Mouse (Mus musculus): Measurements from ENCODE around the gene Olfr26. TPM values are rescaled to one million over a fixed set of nuclear protein-coding genes. Genes with fewer than 3 reads are reported as not detected.
"Not testable (repeated sequence)": the region's sequence is repeated elsewhere in the genome, so short reads cannot be mapped to it uniquely, and the experiment has no call there.

Olfr26 gene
- not detected in 2 replicates for polyA plus RNA-seq (2014; fragmentation: Nextera tagmentation; extraction: Ambion mirVana)

DNA sequence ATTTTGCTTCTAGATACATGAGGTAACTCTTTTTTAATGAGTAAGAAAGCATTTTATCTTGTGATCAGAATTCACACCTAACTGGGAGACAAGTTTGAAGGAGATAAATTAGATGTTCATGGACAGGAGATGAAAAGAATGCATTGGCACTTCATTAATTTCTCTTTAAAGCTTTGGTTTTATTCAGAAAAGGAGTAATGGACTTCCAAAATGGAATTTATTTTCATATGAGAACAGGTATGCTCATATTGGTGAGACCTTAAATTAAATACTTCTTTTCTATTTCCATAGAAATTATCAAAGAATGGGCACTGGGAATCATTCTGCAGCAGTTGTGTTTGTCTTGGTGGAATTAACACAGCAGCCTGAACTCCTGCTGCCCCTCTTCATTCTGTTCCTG is at the start of gene Olfr26:
Olfr26 (plus strand) TSS at position 301 of the 400 bp plus-strand sequence.
- no peak within 1 kb of the TSS for H3K4me3 ChIP-seq (ENCODE audit: low read depth, low read length)
- no peak within 1 kb of the TSS for H3K27ac ChIP-seq (replicated peaks; ENCODE audit: low read depth, low read length)
- H3K9ac ChIP-seq (ENCODE audit: low read depth, low read length) = no peak within 1 kb of the TSS
- no peak within 1 kb of the TSS for H3K4me2 ChIP-seq (ENCODE audit: low read depth, low read length)
- no peaks in the 10 kb centered on the region for H3K9me3 ChIP-seq (ENCODE audit: control insufficient read depth, low read length)
- DNase-seq (ENCODE audit: low spot score) (no peak), ATAC-seq (ENCODE audit: low read depth) (no peak)
- H3K27me3 ChIP-seq (replicated peaks; ENCODE audit: control insufficient read depth, insufficient read depth, low read length) = no peaks in the 10 kb centered on the region
- H3K36me3 ChIP-seq (ENCODE audit: control insufficient read depth, insufficient read depth, low read length) = no peaks in the 10 kb centered on the region
- no peaks in the 10 kb centered on the region for H3K4me1 ChIP-seq (ENCODE audit: control insufficient read depth, insufficient read depth, low read length)

DNA sequence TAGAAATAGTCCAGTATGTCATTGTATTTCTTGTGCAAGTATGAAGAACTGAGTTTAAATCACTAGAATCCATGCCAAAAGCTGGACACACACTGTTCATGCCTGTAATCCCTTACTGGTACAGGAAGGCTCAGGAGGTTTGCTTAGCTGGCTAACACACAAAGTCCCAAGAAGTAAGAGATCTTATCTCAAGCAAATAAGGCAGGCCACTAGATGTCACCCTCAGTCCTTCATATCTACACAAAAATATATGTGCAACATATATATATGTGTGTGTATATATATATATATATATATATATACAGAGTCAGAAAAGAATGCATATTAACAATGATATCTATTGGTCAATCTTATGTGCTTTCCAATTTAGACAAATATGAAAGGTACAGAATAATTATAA is 49.2 kb upstream of the Olfr26 start:
- Histone ChIP-seq H3K4me2 (ENCODE audit: low read depth, low read length) (no peak overlapping the region), H3K27ac (replicated peaks; ENCODE audit: low read depth, low read length) (no peak overlapping the region), H3K9ac (ENCODE audit: low read depth, low read length) (no peak overlapping the region), H3K4me1 (ENCODE audit: control insufficient read depth, insufficient read depth, low read length) (no peaks in the 10 kb centered on the region), H3K36me3 (ENCODE audit: control insufficient read depth, insufficient read depth, low read length) (no peaks in the 10 kb centered on the region), H3K27me3 (replicated peaks; ENCODE audit: control insufficient read depth, insufficient read depth, low read length) (no peaks in the 10 kb centered on the region), H3K4me3 (ENCODE audit: low read depth, low read length) (no peak overlapping the region), H3K9me3 (ENCODE audit: control insufficient read depth, low read length) (no peaks in the 10 kb centered on the region)
- DNase-seq (ENCODE audit: low spot score) (peak; percentile 29), ATAC-seq (ENCODE audit: low read depth) (no peak)

DNA sequence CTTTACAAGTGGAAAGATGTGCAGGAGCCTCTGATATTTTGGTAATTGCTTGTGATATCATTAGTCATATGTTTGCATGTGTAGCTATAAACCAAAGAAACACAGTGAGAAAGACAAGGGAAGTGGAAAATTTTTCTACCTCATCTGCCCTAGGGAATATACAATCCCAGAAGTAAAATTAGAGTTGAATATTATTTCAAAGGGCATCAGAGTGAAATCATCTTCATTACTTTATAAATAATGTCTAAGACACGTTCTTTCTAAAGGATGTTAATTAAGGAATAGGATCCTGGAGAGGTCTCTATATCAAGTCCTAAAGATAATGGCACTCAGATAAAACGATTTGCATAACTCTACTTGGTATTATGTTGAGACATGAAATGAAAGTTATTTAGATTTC is 40.5 kb upstream of the Olfr26 start, which contains the start of gene Olfr922:
Olfr922 (plus strand) TSS at position 301 of the 400 bp plus-strand sequence.
- 64% methylated on average over 2 of the region's 2 CpGs for WGBS
- Histone ChIP-seq H3K9ac (ENCODE audit: low read depth, low read length) (no peak within 1 kb of the TSS), H3K27me3 (replicated peaks; ENCODE audit: control insufficient read depth, insufficient read depth, low read length) (no peaks in the 10 kb centered on the region), H3K4me2 (ENCODE audit: low read depth, low read length) (no peak within 1 kb of the TSS), H3K4me3 (ENCODE audit: low read depth, low read length) (no peak within 1 kb of the TSS), H3K9me3 (ENCODE audit: control insufficient read depth, low read length) (no peaks in the 10 kb centered on the region), H3K36me3 (ENCODE audit: control insufficient read depth, insufficient read depth, low read length) (no peaks in the 10 kb centered on the region), H3K27ac (replicated peaks; ENCODE audit: low read depth, low read length) (no peak within 1 kb of the TSS), H3K4me1 (ENCODE audit: control insufficient read depth, insufficient read depth, low read length) (no peaks in the 10 kb centered on the region)
- ATAC-seq (ENCODE audit: low read depth) (no peak), DNase-seq (ENCODE audit: low spot score) (no peak)

DNA sequence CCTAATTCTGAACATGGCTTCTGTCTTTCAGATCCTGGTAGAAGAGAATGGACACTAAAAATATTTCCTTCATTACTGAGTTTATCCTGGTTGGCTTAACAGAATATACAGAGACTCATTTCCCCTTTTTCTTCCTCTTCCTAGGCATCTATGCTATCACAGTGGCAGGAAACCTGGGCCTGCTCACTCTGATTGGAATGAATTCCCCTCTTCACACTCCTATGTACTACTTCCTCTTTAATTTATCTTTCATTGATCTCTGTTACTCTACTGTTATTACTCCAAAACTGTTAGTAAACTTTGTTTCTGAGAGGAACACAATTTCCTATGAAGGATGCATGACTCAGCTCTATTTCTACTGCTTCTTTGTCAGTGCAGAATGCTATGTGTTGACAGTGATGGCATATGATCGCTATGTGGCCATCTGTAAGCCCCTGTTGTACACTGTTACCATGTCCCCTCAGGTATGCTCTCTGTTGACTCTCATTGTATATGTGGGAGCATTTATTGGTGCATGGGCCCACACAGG is 39.3 kb upstream of the Olfr26 start:
- no peak for ATAC-seq (ENCODE audit: low read depth)
- H3K4me3 ChIP-seq (ENCODE audit: low read depth, low read length) = no peak overlapping the region
- DNase-seq (ENCODE audit: low spot score) = no peak
- H3K4me2 ChIP-seq (ENCODE audit: low read depth, low read length) = no peak overlapping the region
- H3K36me3 ChIP-seq (ENCODE audit: control insufficient read depth, insufficient read depth, low read length) = no peaks in the 10 kb centered on the region
- H3K27ac ChIP-seq (replicated peaks; ENCODE audit: low read depth, low read length) = no peak overlapping the region
- no peaks in the 10 kb centered on the region for H3K4me1 ChIP-seq (ENCODE audit: control insufficient read depth, insufficient read depth, low read length)
- 83% methylated on average over 1 of the region's 1 CpGs for WGBS
- no peaks in the 10 kb centered on the region for H3K9me3 ChIP-seq (ENCODE audit: control insufficient read depth, low read length)
- no peaks in the 10 kb centered on the region for H3K27me3 ChIP-seq (replicated peaks; ENCODE audit: control insufficient read depth, insufficient read depth, low read length)
- no peak overlapping the region for H3K9ac ChIP-seq (ENCODE audit: low read depth, low read length)

DNA sequence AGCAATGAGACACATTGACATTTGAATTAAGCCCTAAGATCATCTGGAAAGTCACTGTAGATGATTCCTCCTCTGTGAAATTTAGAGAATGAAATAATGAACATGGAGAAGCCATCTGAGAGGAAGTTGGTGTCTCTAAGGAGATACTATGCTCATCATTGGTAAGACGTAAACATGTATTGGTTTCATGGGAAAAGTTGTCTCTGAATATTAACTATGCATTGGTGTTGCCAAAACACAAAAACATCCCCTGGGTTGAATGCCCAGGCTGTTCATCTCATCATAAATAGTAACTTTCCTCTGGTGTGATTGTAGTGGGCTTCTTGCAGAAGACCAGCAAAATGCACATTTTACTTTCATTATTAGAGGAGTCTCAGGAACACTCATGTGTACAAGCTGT is 28.6 kb upstream of the Olfr26 start, which contains the start of gene Olfr923:
Olfr923 (plus strand) TSS at position 301 of the 400 bp plus-strand sequence.
- no peak for DNase-seq (ENCODE audit: low spot score)
- Histone ChIP-seq H3K4me1 (ENCODE audit: control insufficient read depth, insufficient read depth, low read length) (no peaks in the 10 kb centered on the region), H3K4me3 (ENCODE audit: low read depth, low read length) (no peak within 1 kb of the TSS), H3K27ac (replicated peaks; ENCODE audit: low read depth, low read length) (no peak within 1 kb of the TSS), H3K9me3 (ENCODE audit: control insufficient read depth, low read length) (no peaks in the 10 kb centered on the region), H3K9ac (ENCODE audit: low read depth, low read length) (no peak within 1 kb of the TSS), H3K4me2 (ENCODE audit: low read depth, low read length) (no peak within 1 kb of the TSS), H3K36me3 (ENCODE audit: control insufficient read depth, insufficient read depth, low read length) (no peaks in the 10 kb centered on the region), H3K27me3 (replicated peaks; ENCODE audit: control insufficient read depth, insufficient read depth, low read length) (no peaks in the 10 kb centered on the region)
- no peak for ATAC-seq (ENCODE audit: low read depth)
- WGBS = 80% methylated on average over 1 of the region's 1 CpGs

DNA sequence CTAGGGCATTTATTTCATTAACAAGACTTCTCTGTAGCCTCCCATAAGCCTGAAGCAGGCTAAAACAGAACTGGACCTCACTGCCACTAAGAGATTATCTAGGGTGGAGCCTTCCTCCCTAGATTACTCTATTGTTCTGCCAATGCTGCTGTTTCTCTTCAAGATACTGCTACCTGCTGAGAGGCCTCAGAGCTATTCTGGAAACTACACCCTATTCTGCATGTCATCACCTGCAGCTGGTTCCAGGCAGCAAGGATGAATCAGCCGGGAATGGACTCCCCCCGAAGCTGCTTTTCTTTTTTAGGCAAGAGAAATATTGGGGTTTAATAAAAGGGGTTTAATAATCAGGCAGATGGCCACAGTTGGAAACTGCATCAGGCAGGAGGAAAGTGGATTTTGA is 21.8 kb upstream of the Olfr26 start:
- Histone ChIP-seq H3K9me3 (ENCODE audit: control insufficient read depth, low read length) (no peaks in the 10 kb centered on the region), H3K4me1 (ENCODE audit: control insufficient read depth, insufficient read depth, low read length) (no peaks in the 10 kb centered on the region), H3K9ac (ENCODE audit: low read depth, low read length) (no peak overlapping the region), H3K27ac (replicated peaks; ENCODE audit: low read depth, low read length) (no peak overlapping the region), H3K36me3 (ENCODE audit: control insufficient read depth, insufficient read depth, low read length) (no peaks in the 10 kb centered on the region), H3K4me2 (ENCODE audit: low read depth, low read length) (no peak overlapping the region), H3K27me3 (replicated peaks; ENCODE audit: control insufficient read depth, insufficient read depth, low read length) (no peaks in the 10 kb centered on the region), H3K4me3 (ENCODE audit: low read depth, low read length) (no peak overlapping the region)
- DNase-seq (ENCODE audit: low spot score) = no peak
- WGBS = 82% methylated on average over 2 of the region's 2 CpGs
- ATAC-seq (ENCODE audit: low read depth) = no peak

DNA sequence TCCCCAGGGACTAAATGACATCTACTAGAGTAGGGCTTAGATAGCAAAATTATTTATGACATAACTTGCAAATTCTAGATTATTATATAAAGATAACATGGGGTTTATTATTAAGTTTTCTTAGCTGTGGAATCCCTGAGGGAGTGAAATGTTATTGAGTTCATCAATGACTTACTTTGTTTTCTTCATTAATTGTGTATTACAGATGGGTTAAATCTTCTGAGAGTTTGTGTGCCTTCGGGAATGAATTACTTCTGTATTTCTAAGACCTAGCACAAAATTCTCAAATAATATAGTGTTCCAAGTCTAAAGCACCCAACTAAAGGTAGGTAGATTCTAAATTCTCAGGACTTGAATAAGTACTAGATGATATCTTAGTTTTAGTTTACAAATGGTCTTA is 10.7 kb upstream of the Olfr26 start, which contains the start of gene Olfr924:
Olfr924 (plus strand) TSS at position 301 of the 400 bp plus-strand sequence.
- H3K9me3 ChIP-seq (ENCODE audit: control insufficient read depth, low read length) = no peaks in the 10 kb centered on the region
- DNase-seq (ENCODE audit: low spot score) (no peak), ATAC-seq (ENCODE audit: low read depth) (no peak)
- WGBS = 78% methylated on average over 1 of the region's 1 CpGs
- H3K4me3 ChIP-seq (ENCODE audit: low read depth, low read length) = no peak within 1 kb of the TSS
- no peaks in the 10 kb centered on the region for H3K36me3 ChIP-seq (ENCODE audit: control insufficient read depth, insufficient read depth, low read length)
- H3K4me1 ChIP-seq (ENCODE audit: control insufficient read depth, insufficient read depth, low read length) = no peaks in the 10 kb centered on the region
- no peaks in the 10 kb centered on the region for H3K27me3 ChIP-seq (replicated peaks; ENCODE audit: control insufficient read depth, insufficient read depth, low read length)
- no peak within 1 kb of the TSS for H3K4me2 ChIP-seq (ENCODE audit: low read depth, low read length)
- H3K27ac ChIP-seq (replicated peaks; ENCODE audit: low read depth, low read length) = no peak within 1 kb of the TSS
- H3K9ac ChIP-seq (ENCODE audit: low read depth, low read length) = no peak within 1 kb of the TSS

DNA sequence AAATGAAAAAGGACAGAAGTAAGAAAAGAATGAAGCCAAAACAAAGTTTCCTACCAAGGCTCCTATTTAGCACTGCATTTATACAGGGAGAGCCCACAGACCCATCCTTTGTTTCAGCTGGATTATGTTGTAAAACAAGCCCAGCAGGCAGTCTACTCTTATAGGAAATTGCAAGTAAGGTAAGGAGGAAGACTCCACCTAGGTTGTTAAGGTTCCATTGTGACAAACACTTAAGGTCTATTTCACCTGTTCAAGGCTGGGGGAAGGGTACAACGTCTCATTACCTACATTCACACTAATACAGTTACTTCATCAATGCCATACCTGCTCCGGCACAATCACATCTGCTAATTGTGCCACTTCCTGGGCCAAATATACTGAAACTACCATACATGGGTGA is 20.0 kb downstream of the Olfr26 start:
- not testable (repeated sequence) for DNase-seq (ENCODE audit: low spot score); ATAC-seq (ENCODE audit: low read depth)
- WGBS = 58% methylated on average over 2 of the region's 2 CpGs

DNA sequence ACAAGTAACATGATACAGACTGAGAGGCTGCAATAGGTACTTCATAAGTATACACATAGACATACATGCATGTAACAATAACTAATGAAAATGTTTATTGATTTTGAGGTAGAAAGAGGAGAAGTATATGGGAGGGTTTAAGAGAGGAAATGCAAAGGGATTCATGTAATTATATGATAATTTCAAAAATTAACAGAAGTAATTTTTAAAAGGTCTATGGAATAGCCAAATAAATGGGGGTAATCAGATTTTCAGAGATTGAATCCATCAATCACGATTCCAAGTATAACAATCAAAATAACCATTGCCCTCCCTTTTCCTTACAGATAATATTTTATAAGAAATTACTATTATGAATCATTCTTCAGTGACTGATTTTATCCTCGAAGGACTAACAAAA is 22.0 kb downstream of the Olfr26 start, which contains the start of gene Olfr926:
Olfr926 (plus strand) TSS at position 301 of the 400 bp plus-strand sequence.
- no peak within 1 kb of the TSS for H3K27ac ChIP-seq (replicated peaks; ENCODE audit: low read depth, low read length)
- H3K4me2 ChIP-seq (ENCODE audit: low read depth, low read length) = no peak within 1 kb of the TSS
- H3K9me3 ChIP-seq (ENCODE audit: control insufficient read depth, low read length) = 0 out of 2 replicates have a peak, but pooled peaks cover 4% of the 10 kb centered on the region
- ATAC-seq (ENCODE audit: low read depth) (no peak), DNase-seq (ENCODE audit: low spot score) (no peak)
- no peaks in the 10 kb centered on the region for H3K4me1 ChIP-seq (ENCODE audit: control insufficient read depth, insufficient read depth, low read length)
- no peak within 1 kb of the TSS for H3K4me3 ChIP-seq (ENCODE audit: low read depth, low read length)
- H3K36me3 ChIP-seq (ENCODE audit: control insufficient read depth, insufficient read depth, low read length) = no peaks in the 10 kb centered on the region
- no peak within 1 kb of the TSS for H3K9ac ChIP-seq (ENCODE audit: low read depth, low read length)
- H3K27me3 ChIP-seq (replicated peaks; ENCODE audit: control insufficient read depth, insufficient read depth, low read length) = no peaks in the 10 kb centered on the region
- 86% methylated on average over 2 of the region's 2 CpGs for WGBS

More for the DNA sequence above, 20.0 kb downstream of the Olfr26 start:
- H3K9me3 ChIP-seq (ENCODE audit: control insufficient read depth, low read length); H3K4me1 ChIP-seq (ENCODE audit: control insufficient read depth, insufficient read depth, low read length); H3K36me3 ChIP-seq (ENCODE audit: control insufficient read depth, insufficient read depth, low read length); H3K27me3 ChIP-seq (replicated peaks; ENCODE audit: control insufficient read depth, insufficient read depth, low read length); H3K9ac ChIP-seq (ENCODE audit: low read depth, low read length); H3K27ac ChIP-seq (replicated peaks; ENCODE audit: low read depth, low read length); H3K4me2 ChIP-seq (ENCODE audit: low read depth, low read length); H3K4me3 ChIP-seq (ENCODE audit: low read depth, low read length): not testable (repeated sequence)
